Mouse (Mus musculus): ENCODE measurements around the gene Rflna.

GRCm38 (mm10) chr5:125049481-125049880 is 46.5 kb downstream of the Rflna start:
- TF ChIP-seq CTCF (IDR thresholded peaks at IDR 0.05; ENCODE audit: low read depth, low read length) (no peak), POLR2A (IDR thresholded peaks at IDR 0.05; ENCODE audit: borderline replicate concordance, low read depth, low read length) (no peak)
